Mouse (Mus musculus): ENCODE results near the gene Enkd1. TPM values are rescaled to one million over a fixed set of nuclear protein-coding genes. Genes with fewer than 3 reads are reported as not detected.

Enkd1 gene
- polyA plus RNA-seq, 1 experiment = 4.3 TPM

DNA sequence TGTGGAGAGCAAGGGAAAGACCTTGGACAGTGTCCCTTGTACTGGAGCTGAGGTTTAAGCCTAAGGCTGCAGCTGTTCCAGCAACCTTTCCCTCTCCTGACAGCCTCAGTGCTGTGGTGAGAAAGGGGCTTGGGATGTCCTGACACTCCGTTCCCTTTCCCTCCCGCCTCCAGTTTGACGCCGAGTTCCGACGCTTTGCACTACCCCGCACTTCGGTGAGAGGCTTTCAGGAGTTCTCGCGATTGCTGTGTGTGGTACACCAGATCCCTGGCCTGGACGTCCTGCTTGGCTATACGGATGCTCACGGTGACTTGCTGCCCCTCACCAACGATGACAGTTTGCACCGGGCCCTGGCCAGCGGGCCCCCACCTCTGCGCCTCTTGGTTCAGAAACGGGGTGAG lies 6.0 kb downstream of the Enkd1 start:
- TF ChIP-seq POLR2A (IDR thresholded peaks at IDR 0.05; ENCODE audit: low read depth, low read length) (no peak), CTCF (IDR thresholded peaks at IDR 0.05; ENCODE audit: extremely low read depth, insufficient read depth, insufficient read length, insufficient replicate concordance) (no peak)
- H3K4me1 ChIP-seq (ENCODE audit: control insufficient read depth, insufficient read depth, insufficient read length) = peaks cover 10% of the 10 kb centered on the region; the same call in 1 of the 2 replicates
- no peak for DNase-seq (ENCODE audit: low read depth in 1 of 2, low spot score in 2 of 2)

DNA sequence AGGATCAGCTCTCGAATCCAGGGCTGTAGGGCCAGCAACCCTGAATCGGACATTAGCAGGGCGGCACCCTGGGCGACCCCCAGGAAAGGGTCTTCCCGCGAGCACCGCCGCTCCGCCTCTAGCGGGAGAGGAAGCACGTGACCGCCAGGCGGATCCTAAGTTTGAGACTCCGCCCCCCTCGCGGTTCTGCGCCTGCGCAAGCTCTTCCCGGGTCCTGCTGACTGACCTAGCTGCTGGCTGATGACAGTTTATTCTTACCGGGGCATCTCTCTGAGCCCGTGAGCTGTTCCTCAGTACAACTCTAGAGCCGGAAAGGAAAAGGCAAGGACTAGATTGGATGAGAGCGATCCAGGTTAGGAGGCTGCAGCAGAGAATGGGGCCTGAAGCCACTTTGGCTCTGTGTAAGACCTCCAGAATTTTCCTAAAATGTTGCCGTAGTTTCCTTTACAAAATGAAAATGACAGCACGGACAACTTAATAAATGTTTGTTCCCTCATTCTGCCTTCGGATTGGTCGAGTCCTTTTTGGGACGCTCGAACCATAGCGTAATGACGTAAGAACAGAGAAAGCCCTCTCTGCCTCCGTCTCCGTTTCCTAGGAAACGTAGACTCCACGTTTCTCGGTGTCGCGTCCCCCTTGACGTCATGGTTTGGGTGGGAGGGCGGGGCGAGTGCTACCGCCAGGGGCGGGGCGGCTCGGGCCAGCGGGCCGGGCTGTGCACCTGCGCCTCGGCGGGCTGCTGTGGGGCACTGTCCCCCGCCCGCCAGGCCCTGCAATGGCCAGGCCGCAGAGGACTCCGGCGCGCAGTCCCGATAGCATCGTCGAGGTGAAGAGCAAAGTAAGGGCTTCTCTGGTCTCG lies 6.8 kb downstream of the Enkd1 start, which contains the start of the genes Acd and Pard6a:
TSS of gene Acd (minus strand) at position 137 of the 859 bp plus-strand sequence.
TSS of gene Pard6a (plus strand) at position 183 of the 859 bp plus-strand sequence.
- Histone ChIP-seq H3K36me3 (ENCODE audit: control insufficient read depth, insufficient read depth, low read length) (peaks cover 25% of the 10 kb centered on the region), H3K4me1 (ENCODE audit: control insufficient read depth, insufficient read depth, insufficient read length) (peaks cover 10% of the 10 kb centered on the region; the same call in 1 of the 2 replicates), H3K4me3 (ENCODE audit: extremely low read depth, insufficient read depth, insufficient read length) (peak within 1 kb of the TSS; percentile 86), H3K27me3 (ENCODE audit: control insufficient read depth, insufficient read depth, low read length) (no peaks in the 10 kb centered on the region), H3K27ac (ENCODE audit: insufficient read depth, low read length) (peak within 1 kb of the TSS; percentile 91)
- WGBS = under 1% methylated on average over 60 of the region's 60 CpGs
- peak; percentile 89 to 94 for DNase-seq (ENCODE audit: low read depth in 1 of 2, low spot score in 2 of 2)
- peak; percentile 46 for TF ChIP-seq POLR2A (IDR thresholded peaks at IDR 0.05; ENCODE audit: low read depth, low read length)
- TF ChIP-seq CTCF (IDR thresholded peaks at IDR 0.05; ENCODE audit: extremely low read depth, insufficient read depth, insufficient read length, insufficient replicate concordance) = no peak

More for the DNA sequence above, 6.0 kb downstream of the Enkd1 start:
- no peaks in the 10 kb centered on the region for H3K27me3 ChIP-seq (ENCODE audit: control insufficient read depth, insufficient read depth, low read length)
- peaks cover 20% of the 10 kb centered on the region for H3K36me3 ChIP-seq (ENCODE audit: control insufficient read depth, insufficient read depth, low read length)
- H3K4me3 ChIP-seq (ENCODE audit: extremely low read depth, insufficient read depth, insufficient read length) = peak overlapping the region; percentile 54
- peak overlapping the region; percentile 69; the same call in 1 of the 2 replicates for H3K27ac ChIP-seq (ENCODE audit: insufficient read depth, low read length)
- 83% methylated on average over 18 of the region's 18 CpGs for WGBS

GRCm38 (mm10) chr8:105700566-105700965 lies 7.4 kb downstream of the Enkd1 start:
- Histone ChIP-seq H3K4me3 (ENCODE audit: extremely low read depth, insufficient read depth, insufficient read length) (peak overlapping the region; percentile 86), H3K4me1 (ENCODE audit: control insufficient read depth, insufficient read depth, insufficient read length) (peaks cover 10% of the 10 kb centered on the region; the same call in 1 of the 2 replicates), H3K36me3 (ENCODE audit: control insufficient read depth, insufficient read depth, low read length) (peaks cover 29% of the 10 kb centered on the region), H3K27ac (ENCODE audit: insufficient read depth, low read length) (peak overlapping the region; percentile 73), H3K27me3 (ENCODE audit: control insufficient read depth, insufficient read depth, low read length) (no peaks in the 10 kb centered on the region)
- TF ChIP-seq POLR2A (IDR thresholded peaks at IDR 0.05; ENCODE audit: low read depth, low read length) (no peak), CTCF (IDR thresholded peaks at IDR 0.05; ENCODE audit: extremely low read depth, insufficient read depth, insufficient read length, insufficient replicate concordance) (no peak)
- WGBS = under 1% methylated on average over 21 of the region's 21 CpGs
- DNase-seq (ENCODE audit: low read depth in 1 of 2, low spot score in 2 of 2) = peak; percentile 67

DNA sequence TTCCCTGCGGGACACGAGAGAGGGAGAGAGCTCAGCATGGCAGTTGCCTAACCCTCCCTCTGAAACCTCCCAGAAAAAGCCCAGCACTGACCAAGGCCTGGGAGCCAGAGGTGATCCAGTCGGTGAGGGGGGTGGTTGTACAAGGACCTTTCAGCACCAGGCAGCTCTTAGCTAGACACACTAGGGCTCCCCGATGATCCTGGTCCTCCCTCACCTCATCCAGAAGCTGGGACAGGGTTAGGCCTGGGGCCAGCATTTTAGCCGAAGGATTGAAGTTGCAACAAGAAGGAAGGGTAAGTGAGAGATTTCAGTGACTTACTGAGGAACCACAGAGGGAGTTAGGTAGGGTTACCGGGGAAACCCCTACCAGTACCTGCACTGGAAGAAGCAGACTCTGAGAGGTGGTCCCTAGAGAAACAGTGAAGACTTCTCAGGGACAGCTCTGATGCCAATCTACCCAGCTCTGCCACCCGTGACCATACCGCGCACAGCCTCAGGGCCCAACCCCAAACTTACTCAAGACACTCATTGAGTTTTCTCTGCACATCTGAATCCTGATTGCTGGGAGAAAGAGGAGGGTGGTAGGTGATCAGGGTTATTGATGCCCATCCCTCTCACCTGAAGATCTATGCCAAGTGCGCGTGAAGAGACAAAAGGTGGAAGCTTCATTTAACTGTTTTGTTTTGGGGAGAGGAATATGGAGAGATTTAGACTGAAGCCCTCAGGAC lies 8.4 kb downstream of the Enkd1 start:
- Histone ChIP-seq H3K27me3 (ENCODE audit: control insufficient read depth, insufficient read depth, low read length) (no peaks in the 10 kb centered on the region), H3K36me3 (ENCODE audit: control insufficient read depth, insufficient read depth, low read length) (peaks cover 33% of the 10 kb centered on the region), H3K27ac (ENCODE audit: insufficient read depth, low read length) (peak overlapping the region; percentile 73; the same call in 1 of the 2 replicates), H3K4me1 (ENCODE audit: control insufficient read depth, insufficient read depth, insufficient read length) (peaks cover 10% of the 10 kb centered on the region; the same call in 1 of the 2 replicates), H3K4me3 (ENCODE audit: extremely low read depth, insufficient read depth, insufficient read length) (peak overlapping the region; percentile 86; the same call in 1 of the 2 replicates)
- WGBS = 76% methylated on average over 11 of the region's 11 CpGs
- no peak for DNase-seq (ENCODE audit: low read depth in 1 of 2, low spot score in 2 of 2)
- no peak for TF ChIP-seq CTCF (IDR thresholded peaks at IDR 0.05; ENCODE audit: extremely low read depth, insufficient read depth, insufficient read length, insufficient replicate concordance)
- no peak for TF ChIP-seq POLR2A (IDR thresholded peaks at IDR 0.05; ENCODE audit: low read depth, low read length)

- no peaks in the 10 kb centered on the region for H3K27me3 ChIP-seq (ENCODE audit: control insufficient read depth, insufficient read depth, low read length)
- no peak overlapping the region for H3K4me3 ChIP-seq (ENCODE audit: extremely low read depth, insufficient read depth, insufficient read length)
- WGBS = 94% methylated on average over 5 of the region's 5 CpGs
- peaks cover 10% of the 10 kb centered on the region; the same call in 1 of the 2 replicates for H3K4me1 ChIP-seq (ENCODE audit: control insufficient read depth, insufficient read depth, insufficient read length)
- H3K27ac ChIP-seq (ENCODE audit: insufficient read depth, low read length) = no peak overlapping the region
- no peak for DNase-seq (ENCODE audit: low read depth in 1 of 2, low spot score in 2 of 2)
- H3K36me3 ChIP-seq (ENCODE audit: control insufficient read depth, insufficient read depth, low read length) = peaks cover 40% of the 10 kb centered on the region
- TF ChIP-seq POLR2A (IDR thresholded peaks at IDR 0.05; ENCODE audit: low read depth, low read length) = no peak
Measured at GRCm38 (mm10) chr8:105698734-105699133, 9.3 kb downstream of the Enkd1 start.

- no peak for DNase-seq (ENCODE audit: low read depth in 1 of 2, low spot score in 2 of 2)
- Histone ChIP-seq H3K4me3 (ENCODE audit: extremely low read depth, insufficient read depth, insufficient read length) (no peak overlapping the region), H3K27me3 (ENCODE audit: control insufficient read depth, insufficient read depth, low read length) (no peaks in the 10 kb centered on the region), H3K36me3 (ENCODE audit: control insufficient read depth, insufficient read depth, low read length) (peaks cover 51% of the 10 kb centered on the region), H3K4me1 (ENCODE audit: control insufficient read depth, insufficient read depth, insufficient read length) (peaks cover 10% of the 10 kb centered on the region; the same call in 1 of the 2 replicates), H3K27ac (ENCODE audit: insufficient read depth, low read length) (no peak overlapping the region)
- WGBS = 93% methylated on average over 17 of the region's 17 CpGs
- no peak for TF ChIP-seq POLR2A (IDR thresholded peaks at IDR 0.05; ENCODE audit: low read depth, low read length)
- no peak for TF ChIP-seq CTCF (IDR thresholded peaks at IDR 0.05; ENCODE audit: extremely low read depth, insufficient read depth, insufficient read length, insufficient replicate concordance)
Measured at GRCm38 (mm10) chr8:105697196-105697780, 10.7 kb downstream of the Enkd1 start.
